23 mouse cellular contexts compared by ENCODE assay signal in genomic region chrX:146928251-146928650, GRCm38 (mm10). TPM values are rescaled to one million over a fixed set of nuclear protein-coding genes. Genes with fewer than 3 reads are reported as not detected.
DNase-seq lines count a peak whose midpoint lies in the region; ATAC-seq lines count a peak whose summit lies in the region.
"Had no signal": no experiment of that assay in that cellular context is flagged by ENCODE, and none has a peak within 500 bp of the region (broad histone marks: within the 10 kb centered on the region; RNA-seq: fewer than 3 reads in every experiment).

No protein-coding gene starts in this region.

- no peaks in the 10 kb centered on the region for H3K4me1 ChIP-seq in hindbrain, embryonic 13.5 days (replicated peaks)
- H3K4me1 ChIP-seq: embryonic facial prominence, embryonic 10.5 days; embryonic facial prominence, embryonic 12.5 days; forebrain, embryonic 13.5 days; forebrain, embryonic 15.5 days had no signal

- 60% methylated on average over 1 of the region's 1 CpGs for whole genome bisulfite sequencing in hindbrain, embryonic 13.5 days

- no peak overlapping the region for H3K9ac ChIP-seq in hindbrain, embryonic 13.5 days
- H3K9ac ChIP-seq: embryonic facial prominence, embryonic 12.5 days; forebrain, embryonic 13.5 days; forebrain, embryonic 15.5 days; forebrain, postnatal 0 days had no signal

- peak; percentile 10 for DNase-seq in 3134 (ENCODE audit: extremely low read depth, insufficient read length, low spot score)
- DNase-seq in 3T3-L1 (ENCODE audit: low read depth, low spot score): peak; percentile 80
- peak; percentile 71 for DNase-seq in Muller cell, postnatal 12 days (ENCODE audit: inconsistent ontology term)
- DNase-seq in telencephalon, adult 2 months (ENCODE audit: low read depth, low spot score): peak; percentile 6
- DNase-seq in testis, postnatal 10 days (ENCODE audit: low spot score): no peak
- no peak for DNase-seq in layer of hippocampus, postnatal 10 days (ENCODE audit: low spot score in 2 of 2)
- DNase-seq: adrenal gland, adult 2 months; adrenal gland, postnatal 10 days; adrenal gland, postnatal 25 days; cerebellum, adult 11-12 months; cerebellum, adult 2 months; cerebellum, adult 9-10 months; cerebellum, postnatal 10 days; cerebellum, postnatal 25 days; forebrain, postnatal 0 days had no signal

- no peaks in the 10 kb centered on the region for H3K36me3 ChIP-seq in hindbrain, embryonic 13.5 days
- H3K36me3 ChIP-seq: embryonic facial prominence, embryonic 10.5 days; embryonic facial prominence, embryonic 12.5 days; forebrain, embryonic 15.5 days; G1E had no signal

- H3K4me2 ChIP-seq in hindbrain, embryonic 13.5 days: no peak overlapping the region
- H3K4me2 ChIP-seq: embryonic facial prominence, embryonic 12.5 days; forebrain, embryonic 13.5 days; forebrain, embryonic 15.5 days had no signal

- no peak for ATAC-seq in hindbrain, embryonic 13.5 days (ENCODE audit: low FRiP score)
- ATAC-seq: CD4-positive, CD25-positive, alpha-beta regulatory T cell, adult 4 months; forebrain, embryonic 13.5 days; forebrain, embryonic 15.5 days; forebrain, postnatal 0 days had no signal

- H3K9me3 ChIP-seq in hindbrain, embryonic 13.5 days: no peaks in the 10 kb centered on the region
- H3K9me3 ChIP-seq: embryonic facial prominence, embryonic 10.5 days; embryonic facial prominence, embryonic 12.5 days; forebrain, embryonic 13.5 days; forebrain, embryonic 15.5 days; G1E had no signal

- no peak overlapping the region for H3K27ac ChIP-seq in hindbrain, embryonic 13.5 days
- H3K27ac ChIP-seq: embryonic facial prominence, embryonic 10.5 days; embryonic facial prominence, embryonic 12.5 days; forebrain, embryonic 13.5 days; forebrain, embryonic 15.5 days had no signal

- H3K27me3 ChIP-seq in hindbrain, embryonic 13.5 days: no peaks in the 10 kb centered on the region
- H3K27me3 ChIP-seq: CH12.LX; embryonic facial prominence, embryonic 12.5 days; forebrain, embryonic 13.5 days; forebrain, embryonic 15.5 days had no signal

- no peak overlapping the region for H3K4me3 ChIP-seq in hindbrain, embryonic 13.5 days
- H3K4me3 ChIP-seq: embryonic facial prominence, embryonic 10.5 days; embryonic facial prominence, embryonic 12.5 days; forebrain, embryonic 13.5 days; forebrain, embryonic 15.5 days had no signal

RNA-seq across cellular contexts. Expression of gene Htr2c, which starts 34.1 kb away (rescaled TPM):
- polyA plus RNA-seq in hindbrain, embryonic 13.5 days (2015; fragmentation: Nextera tagmentation; extraction: Ambion mirVana): 8.9 and 12.5 TPM in 2 replicates
- 10 to 100 TPM; 31.8 to 44.9 TPM for total RNA-seq in layer of hippocampus, postnatal 10 days (2021)
- total RNA-seq: adrenal gland, adult 2 months; adrenal gland, postnatal 10 days; adrenal gland, postnatal 25 days; CH12.LX had no signal
- polyA plus RNA-seq: adrenal gland, adult 2 months; CD4-positive, CD25-positive, alpha-beta regulatory T cell, adult 4 months; G1E had no signal

Comparison
In these comparisons a context has a peak if more than half of its experiments do, and no peak if none do; other contexts are left out.
1. DNase-seq: peak in 3134 (single experiment), 3T3-L1 (single experiment), Muller cell, postnatal 12 days (single experiment) and telencephalon, adult 2 months (single experiment); none in testis, postnatal 10 days (single experiment) and layer of hippocampus, postnatal 10 days (0 of 2).